In genomic region chr17:42190206-42190902, GRCm38 (mm10) we compare ENCODE assay signal across 25 mouse cellular contexts.
DNase-seq lines count a peak whose midpoint lies in the region; ATAC-seq and TF ChIP-seq lines count a peak whose summit lies in the region.
"Had no signal": no experiment of that assay in that cellular context is flagged by ENCODE, and none has a peak within 500 bp of the region (broad histone marks: within the 10 kb centered on the region; RNA-seq: fewer than 3 reads in every experiment).

No protein-coding gene starts in this region.

- no peak overlapping the region for H3K4me2 ChIP-seq in forebrain, postnatal 0 days (ENCODE audit: low read depth)
- no peak overlapping the region for H3K4me2 ChIP-seq in forebrain, embryonic 12.5 days
- no peak overlapping the region for H3K4me2 ChIP-seq in midbrain, postnatal 0 days (ENCODE audit: low read depth, low read length, poor library complexity, severe bottlenecking)
- no peak overlapping the region for H3K4me2 ChIP-seq in midbrain, embryonic 11.5 days
- H3K4me2 ChIP-seq: heart, embryonic 15.5 days; intestine, embryonic 15.5 days; neural tube, embryonic 15.5 days had no signal

- 64% methylated on average over 8 of the region's 8 CpGs for WGBS in forebrain, postnatal 0 days
- 83% methylated on average over 8 of the region's 8 CpGs for WGBS in forebrain, embryonic 12.5 days
- 65% methylated on average over 8 of the region's 8 CpGs for WGBS in midbrain, postnatal 0 days
- WGBS in midbrain, embryonic 11.5 days: 82% methylated on average over 8 of the region's 8 CpGs

- ATAC-seq in forebrain, postnatal 0 days: no peak
- ATAC-seq in forebrain, embryonic 12.5 days (ENCODE audit: low FRiP score): no peak
- ATAC-seq in midbrain, postnatal 0 days (ENCODE audit: low FRiP score): no peak
- ATAC-seq in midbrain, embryonic 11.5 days (ENCODE audit: low FRiP score): no peak
- ATAC-seq: intestine, embryonic 15.5 days; liver, postnatal 0 days had no signal

- H3K27ac ChIP-seq in forebrain, postnatal 0 days (ENCODE audit: low read depth, low read length): no peak overlapping the region
- H3K27ac ChIP-seq in forebrain, embryonic 12.5 days: no peak overlapping the region
- no peak overlapping the region for H3K27ac ChIP-seq in midbrain, postnatal 0 days (ENCODE audit: low read depth, low read length)
- no peak overlapping the region for H3K27ac ChIP-seq in midbrain, embryonic 11.5 days (ENCODE audit: low read depth, low read length)
- H3K27ac ChIP-seq: heart, adult 2 months; heart, embryonic 15.5 days; intestine, embryonic 15.5 days; limb, embryonic 10.5 days; neural tube, embryonic 15.5 days had no signal

- no peaks in the 10 kb centered on the region for H3K27me3 ChIP-seq in forebrain, postnatal 0 days (ENCODE audit: insufficient read depth, low read length)
- H3K27me3 ChIP-seq in forebrain, embryonic 12.5 days: no peaks in the 10 kb centered on the region
- H3K27me3 ChIP-seq in midbrain, postnatal 0 days (ENCODE audit: insufficient read depth, low read length): no peaks in the 10 kb centered on the region
- no peaks in the 10 kb centered on the region for H3K27me3 ChIP-seq in midbrain, embryonic 11.5 days (ENCODE audit: control insufficient read depth, insufficient read depth, low read length)
- H3K27me3 ChIP-seq: heart, embryonic 15.5 days; intestine, embryonic 15.5 days; neural tube, embryonic 15.5 days had no signal

- no peaks in the 10 kb centered on the region for H3K4me1 ChIP-seq in forebrain, postnatal 0 days (ENCODE audit: insufficient read depth)
- H3K4me1 ChIP-seq in forebrain, embryonic 12.5 days: no peaks in the 10 kb centered on the region
- H3K4me1 ChIP-seq in midbrain, postnatal 0 days (ENCODE audit: insufficient read depth, low read length): no peaks in the 10 kb centered on the region
- no peaks in the 10 kb centered on the region for H3K4me1 ChIP-seq in midbrain, embryonic 11.5 days (ENCODE audit: control insufficient read depth, insufficient read depth, low read length)
- H3K4me1 ChIP-seq: heart, embryonic 15.5 days; intestine, embryonic 15.5 days; limb, embryonic 10.5 days; neural tube, embryonic 15.5 days had no signal

- no peak for TF ChIP-seq CTCF in forebrain, postnatal 0 days (IDR thresholded peaks at IDR 0.05; ENCODE audit: low read depth)
- TF ChIP-seq CTCF in midbrain, postnatal 0 days (IDR thresholded peaks at IDR 0.05): no peak

- peak; percentile 8 for DNase-seq in forebrain, postnatal 0 days
- DNase-seq in midbrain, postnatal 0 days (ENCODE audit: low spot score): peak; percentile 82
- DNase-seq in midbrain, embryonic 11.5 days (ENCODE audit: low spot score, missing footprints): no peak
- peak; percentile 82 for DNase-seq in cerebellum, adult 9-10 months
- no peak for DNase-seq in embryo, embryonic 10 days (ENCODE audit: low spot score)
- DNase-seq in kidney, postnatal 36 days: no peak
- DNase-seq in right cerebral cortex, adult 2 months (ENCODE audit: low spot score in 2 of 2): no peak
- DNase-seq: adrenal gland, postnatal 36 days; embryo, embryonic 11 days; gastrocnemius, postnatal 10 days; heart, adult 2 months; kidney, adult 9 months; kidney, postnatal 25 days; liver, postnatal 0 days; lung, postnatal 14 days; midbrain, embryonic 14.5 days; right cerebral cortex, postnatal 25 days; thymus, adult 2 months had no signal

- H3K9ac ChIP-seq in forebrain, postnatal 0 days: no peak overlapping the region
- no peak overlapping the region for H3K9ac ChIP-seq in forebrain, embryonic 12.5 days
- no peak overlapping the region for H3K9ac ChIP-seq in midbrain, postnatal 0 days (replicated peaks; ENCODE audit: low read length, poor library complexity, severe bottlenecking)
- H3K9ac ChIP-seq in midbrain, embryonic 11.5 days (ENCODE audit: low read length): no peak overlapping the region
- H3K9ac ChIP-seq: heart, embryonic 15.5 days; intestine, embryonic 15.5 days; liver, postnatal 0 days; neural tube, embryonic 15.5 days had no signal

- no peaks in the 10 kb centered on the region for H3K36me3 ChIP-seq in forebrain, postnatal 0 days (ENCODE audit: insufficient read depth)
- no peaks in the 10 kb centered on the region for H3K36me3 ChIP-seq in forebrain, embryonic 12.5 days (replicated peaks)
- no peaks in the 10 kb centered on the region for H3K36me3 ChIP-seq in midbrain, postnatal 0 days (ENCODE audit: insufficient read depth, low read length)
- no peaks in the 10 kb centered on the region for H3K36me3 ChIP-seq in midbrain, embryonic 11.5 days (ENCODE audit: control insufficient read depth, insufficient read depth, low read length)
- H3K36me3 ChIP-seq: G1E; heart, embryonic 15.5 days; intestine, embryonic 15.5 days; limb, embryonic 10.5 days; neural tube, embryonic 15.5 days had no signal

- no peak overlapping the region for H3K4me3 ChIP-seq in forebrain, postnatal 0 days (ENCODE audit: low read depth, low read length)
- H3K4me3 ChIP-seq in forebrain, embryonic 12.5 days (replicated peaks): no peak overlapping the region
- H3K4me3 ChIP-seq in midbrain, postnatal 0 days (ENCODE audit: low read depth, low read length): no peak overlapping the region
- no peak overlapping the region for H3K4me3 ChIP-seq in midbrain, embryonic 11.5 days (ENCODE audit: low read depth, low read length)
- H3K4me3 ChIP-seq: heart, adult 2 months; heart, embryonic 15.5 days; intestine, embryonic 15.5 days; limb, embryonic 10.5 days; myocyte; neural tube, embryonic 15.5 days had no signal

- H3K9me3 ChIP-seq in forebrain, postnatal 0 days (ENCODE audit: low read length): no peaks in the 10 kb centered on the region
- H3K9me3 ChIP-seq in forebrain, embryonic 12.5 days: no peaks in the 10 kb centered on the region
- no peaks in the 10 kb centered on the region for H3K9me3 ChIP-seq in midbrain, postnatal 0 days (ENCODE audit: low read length)
- no peaks in the 10 kb centered on the region for H3K9me3 ChIP-seq in midbrain, embryonic 11.5 days (ENCODE audit: control insufficient read depth, low read length)
- H3K9me3 ChIP-seq: G1E; heart, embryonic 15.5 days; intestine, embryonic 15.5 days; limb, embryonic 10.5 days; neural tube, embryonic 15.5 days had no signal

Comparison
In these comparisons a context has a peak if more than half of its experiments do, and no peak if none do; other contexts are left out.
1. DNase-seq: peak in forebrain, postnatal 0 days (single experiment), midbrain, postnatal 0 days (single experiment) and cerebellum, adult 9-10 months (single experiment); none in midbrain, embryonic 11.5 days (single experiment), embryo, embryonic 10 days (single experiment), kidney, postnatal 36 days (0 of 2) and right cerebral cortex, adult 2 months (0 of 2).